Mouse (Mus musculus): Measurements from ENCODE around the gene Scrn3. TPM values are rescaled to one million over a fixed set of nuclear protein-coding genes. Genes with fewer than 3 reads are reported as not detected.

The Scrn3 gene
- polyA plus RNA-seq, 1 experiment: 31.7 TPM

GRCm38 (mm10) chr2:73338415-73338814 lies 26.0 kb downstream of the Scrn3 start:
- WGBS: 78% methylated on average over 8 of the region's 8 CpGs
- TF ChIP-seq CTCF (IDR thresholded peaks at IDR 0.05; ENCODE audit: borderline replicate concordance, insufficient read depth, low read depth, low read length): no peak
- no peak for TF ChIP-seq POLR2A (IDR thresholded peaks at IDR 0.05; ENCODE audit: borderline replicate concordance, insufficient read depth, low read length)
- H3K27ac ChIP-seq (ENCODE audit: insufficient read depth, low read length): no peak overlapping the region

GRCm38 (mm10) chr2:73343701-73344100 lies 31.3 kb downstream of the Scrn3 start:
- Histone ChIP-seq H3K27me3 (ENCODE audit: control insufficient read depth, insufficient read depth, low read length) (no peaks in the 10 kb centered on the region), H3K4me3 (replicated peaks; ENCODE audit: insufficient read depth, low read depth, low read length) (no peak overlapping the region), H3K27ac (ENCODE audit: insufficient read depth, low read length) (no peak overlapping the region), H3K4me1 (ENCODE audit: control insufficient read depth, insufficient read depth, low read length) (no peaks in the 10 kb centered on the region)
- TF ChIP-seq CTCF (IDR thresholded peaks at IDR 0.05; ENCODE audit: borderline replicate concordance, insufficient read depth, low read depth, low read length) (no peak), POLR2A (IDR thresholded peaks at IDR 0.05; ENCODE audit: borderline replicate concordance, insufficient read depth, low read length) (no peak)
- 55% methylated on average over 5 of the region's 5 CpGs for WGBS
- DNase-seq: no peak

More at GRCm38 (mm10) chr2:73338415-73338814, 26.0 kb downstream of the Scrn3 start:
- DNase-seq: no peak
- Histone ChIP-seq H3K4me3 (replicated peaks; ENCODE audit: insufficient read depth, low read depth, low read length) (no peak overlapping the region), H3K4me1 (ENCODE audit: control insufficient read depth, insufficient read depth, low read length) (no peaks in the 10 kb centered on the region), H3K27me3 (ENCODE audit: control insufficient read depth, insufficient read depth, low read length) (no peaks in the 10 kb centered on the region)

- no peak for TF ChIP-seq CTCF (IDR thresholded peaks at IDR 0.05; ENCODE audit: borderline replicate concordance, insufficient read depth, low read depth, low read length)
- no peak for TF ChIP-seq POLR2A (IDR thresholded peaks at IDR 0.05; ENCODE audit: borderline replicate concordance, insufficient read depth, low read length)
- no peak for DNase-seq
- WGBS: 83% methylated on average over 4 of the region's 4 CpGs
Observed at GRCm38 (mm10) chr2:73345204-73345603, 32.8 kb downstream of the Scrn3 start.

GRCm38 (mm10) chr2:73346345-73347086 lies 34.1 kb downstream of the Scrn3 start:
- Histone ChIP-seq H3K4me3 (replicated peaks; ENCODE audit: insufficient read depth, low read depth, low read length) (no peak overlapping the region), H3K4me1 (ENCODE audit: control insufficient read depth, insufficient read depth, low read length) (no peaks in the 10 kb centered on the region), H3K27ac (ENCODE audit: insufficient read depth, low read length) (no peak overlapping the region), H3K27me3 (ENCODE audit: control insufficient read depth, insufficient read depth, low read length) (no peaks in the 10 kb centered on the region)
- no peak for DNase-seq
- WGBS: 57% methylated on average over 13 of the region's 13 CpGs
- no peak for TF ChIP-seq CTCF (IDR thresholded peaks at IDR 0.05; ENCODE audit: borderline replicate concordance, insufficient read depth, low read depth, low read length)
- no peak for TF ChIP-seq POLR2A (IDR thresholded peaks at IDR 0.05; ENCODE audit: borderline replicate concordance, insufficient read depth, low read length)

More at GRCm38 (mm10) chr2:73345204-73345603, 32.8 kb downstream of the Scrn3 start:
- H3K4me1 ChIP-seq (ENCODE audit: control insufficient read depth, insufficient read depth, low read length): no peaks in the 10 kb centered on the region
- no peaks in the 10 kb centered on the region for H3K27me3 ChIP-seq (ENCODE audit: control insufficient read depth, insufficient read depth, low read length)
- no peak overlapping the region for H3K4me3 ChIP-seq (replicated peaks; ENCODE audit: insufficient read depth, low read depth, low read length)
- no peak overlapping the region for H3K27ac ChIP-seq (ENCODE audit: insufficient read depth, low read length)

- TF ChIP-seq CTCF (IDR thresholded peaks at IDR 0.05; ENCODE audit: borderline replicate concordance, insufficient read depth, low read depth, low read length) (no peak), POLR2A (IDR thresholded peaks at IDR 0.05; ENCODE audit: borderline replicate concordance, insufficient read depth, low read length) (no peak)
- H3K4me3 ChIP-seq (replicated peaks; ENCODE audit: insufficient read depth, low read depth, low read length): no peak overlapping the region
- H3K27ac ChIP-seq (ENCODE audit: insufficient read depth, low read length): no peak overlapping the region
- WGBS: 47% methylated on average over 6 of the region's 6 CpGs
- H3K27me3 ChIP-seq (ENCODE audit: control insufficient read depth, insufficient read depth, low read length): no peaks in the 10 kb centered on the region
- no peak for DNase-seq
- peaks cover 4% of the 10 kb centered on the region; the same call in 1 of the 2 replicates for H3K4me1 ChIP-seq (ENCODE audit: control insufficient read depth, insufficient read depth, low read length)
Observed at GRCm38 (mm10) chr2:73347136-73347535, 34.7 kb downstream of the Scrn3 start.

- DNase-seq: no peak
- Histone ChIP-seq H3K27me3 (ENCODE audit: control insufficient read depth, insufficient read depth, low read length) (no peaks in the 10 kb centered on the region), H3K27ac (ENCODE audit: insufficient read depth, low read length) (no peak overlapping the region), H3K4me1 (ENCODE audit: control insufficient read depth, insufficient read depth, low read length) (peaks cover 7% of the 10 kb centered on the region; the same call in 1 of the 2 replicates), H3K4me3 (replicated peaks; ENCODE audit: insufficient read depth, low read depth, low read length) (no peak overlapping the region)
- TF ChIP-seq POLR2A (IDR thresholded peaks at IDR 0.05; ENCODE audit: borderline replicate concordance, insufficient read depth, low read length) (no peak), CTCF (IDR thresholded peaks at IDR 0.05; ENCODE audit: borderline replicate concordance, insufficient read depth, low read depth, low read length) (no peak)
- WGBS: 76% methylated on average over 9 of the region's 9 CpGs
Observed at GRCm38 (mm10) chr2:73347766-73348165, 35.4 kb downstream of the Scrn3 start.

GRCm38 (mm10) chr2:73348221-73348620 lies 35.8 kb downstream of the Scrn3 start:
- WGBS: 83% methylated on average over 6 of the region's 6 CpGs
- Histone ChIP-seq H3K27me3 (ENCODE audit: control insufficient read depth, insufficient read depth, low read length) (no peaks in the 10 kb centered on the region), H3K27ac (ENCODE audit: insufficient read depth, low read length) (no peak overlapping the region), H3K4me1 (ENCODE audit: control insufficient read depth, insufficient read depth, low read length) (peaks cover 7% of the 10 kb centered on the region; the same call in 1 of the 2 replicates), H3K4me3 (replicated peaks; ENCODE audit: insufficient read depth, low read depth, low read length) (no peak overlapping the region)
- no peak for DNase-seq
- TF ChIP-seq CTCF (IDR thresholded peaks at IDR 0.05; ENCODE audit: borderline replicate concordance, insufficient read depth, low read depth, low read length): no peak
- TF ChIP-seq POLR2A (IDR thresholded peaks at IDR 0.05; ENCODE audit: borderline replicate concordance, insufficient read depth, low read length): no peak

GRCm38 (mm10) chr2:73351496-73351895 lies 39.1 kb downstream of the Scrn3 start:
- DNase-seq: no peak
- peaks cover 7% of the 10 kb centered on the region; the same call in 1 of the 2 replicates for H3K4me1 ChIP-seq (ENCODE audit: control insufficient read depth, insufficient read depth, low read length)
- 34% methylated on average over 5 of the region's 5 CpGs for WGBS
- peak overlapping the region; percentile 75; the same call in 1 of the 2 replicates for H3K27ac ChIP-seq (ENCODE audit: insufficient read depth, low read length)
- no peaks in the 10 kb centered on the region for H3K27me3 ChIP-seq (ENCODE audit: control insufficient read depth, insufficient read depth, low read length)
- no peak for TF ChIP-seq POLR2A (IDR thresholded peaks at IDR 0.05; ENCODE audit: borderline replicate concordance, insufficient read depth, low read length)
- TF ChIP-seq CTCF (IDR thresholded peaks at IDR 0.05; ENCODE audit: borderline replicate concordance, insufficient read depth, low read depth, low read length): no peak
- H3K4me3 ChIP-seq (replicated peaks; ENCODE audit: insufficient read depth, low read depth, low read length): peak overlapping the region; percentile 21

Data from cerebellum, adult 2 months (tissue).